Comparison of ENCODE assay signal across 14 mouse cellular contexts in genomic region chr2:167271121-167271521, GRCm38 (mm10). TPM values are rescaled to one million over a fixed set of nuclear protein-coding genes. Genes with fewer than 3 reads are reported as not detected.
DNase-seq lines count a peak whose midpoint lies in the region; ATAC-seq lines count a peak whose summit lies in the region.
"Had no signal": no experiment of that assay in that cellular context is flagged by ENCODE, and none has a peak within 500 bp of the region (broad histone marks: within the 10 kb centered on the region; RNA-seq: fewer than 3 reads in every experiment).

No protein-coding gene starts in this region.

- H3K27me3 ChIP-seq in limb, embryonic 13.5 days: no peaks in the 10 kb centered on the region
- H3K27me3 ChIP-seq in hindbrain, embryonic 11.5 days (ENCODE audit: control insufficient read depth, insufficient read depth, low read length): no peaks in the 10 kb centered on the region
- H3K27me3 ChIP-seq in forebrain, embryonic 15.5 days: no peaks in the 10 kb centered on the region

- H3K4me1 ChIP-seq in limb, embryonic 13.5 days: no peaks in the 10 kb centered on the region
- no peaks in the 10 kb centered on the region for H3K4me1 ChIP-seq in hindbrain, embryonic 11.5 days (replicated peaks; ENCODE audit: control insufficient read depth, insufficient read depth, low read length)
- no peaks in the 10 kb centered on the region for H3K4me1 ChIP-seq in forebrain, embryonic 15.5 days
- H3K4me1 ChIP-seq: liver, embryonic 13.5 days had no signal

- H3K36me3 ChIP-seq in limb, embryonic 13.5 days: no peaks in the 10 kb centered on the region
- H3K36me3 ChIP-seq in hindbrain, embryonic 11.5 days (ENCODE audit: control insufficient read depth, insufficient read depth, low read length): no peaks in the 10 kb centered on the region
- no peaks in the 10 kb centered on the region for H3K36me3 ChIP-seq in forebrain, embryonic 15.5 days
- H3K36me3 ChIP-seq: G1E; liver, embryonic 13.5 days had no signal

- no peak overlapping the region for H3K4me2 ChIP-seq in limb, embryonic 13.5 days (replicated peaks)
- no peak overlapping the region for H3K4me2 ChIP-seq in hindbrain, embryonic 11.5 days (replicated peaks; ENCODE audit: low read depth, low read length)
- no peak overlapping the region for H3K4me2 ChIP-seq in forebrain, embryonic 15.5 days (replicated peaks)
- H3K4me2 ChIP-seq: liver, embryonic 13.5 days had no signal

- H3K27ac ChIP-seq in limb, embryonic 13.5 days: no peak overlapping the region
- H3K27ac ChIP-seq in hindbrain, embryonic 11.5 days (ENCODE audit: low read depth, low read length): no peak overlapping the region
- H3K27ac ChIP-seq in forebrain, embryonic 15.5 days (replicated peaks): no peak overlapping the region
- H3K27ac ChIP-seq: liver, embryonic 13.5 days; stomach, postnatal 0 days had no signal

- H3K4me3 ChIP-seq in limb, embryonic 13.5 days: no peak overlapping the region
- H3K4me3 ChIP-seq in hindbrain, embryonic 11.5 days (ENCODE audit: low read depth, low read length): no peak overlapping the region
- no peak overlapping the region for H3K4me3 ChIP-seq in forebrain, embryonic 15.5 days
- H3K4me3 ChIP-seq: liver, embryonic 13.5 days had no signal

- ATAC-seq in limb, embryonic 13.5 days (ENCODE audit: low FRiP score, low read depth): no peak
- no peak for ATAC-seq in hindbrain, embryonic 11.5 days (ENCODE audit: low FRiP score)
- no peak for ATAC-seq in forebrain, embryonic 15.5 days (replicated peaks)
- ATAC-seq: forebrain, embryonic 14.5 days; hindbrain, embryonic 16.5 days had no signal

- no peaks in the 10 kb centered on the region for H3K9me3 ChIP-seq in limb, embryonic 13.5 days
- no peaks in the 10 kb centered on the region for H3K9me3 ChIP-seq in hindbrain, embryonic 11.5 days (ENCODE audit: control insufficient read depth, low read length)
- no peaks in the 10 kb centered on the region for H3K9me3 ChIP-seq in forebrain, embryonic 15.5 days
- H3K9me3 ChIP-seq: liver, embryonic 13.5 days had no signal

- 0 out of 2 replicates have a peak overlapping the region, but pooled peaks have one; percentile 36 for H3K9ac ChIP-seq in limb, embryonic 13.5 days
- no peak overlapping the region for H3K9ac ChIP-seq in hindbrain, embryonic 11.5 days (ENCODE audit: low read depth, low read length)
- H3K9ac ChIP-seq in forebrain, embryonic 15.5 days (replicated peaks): no peak overlapping the region
- H3K9ac ChIP-seq: liver, embryonic 13.5 days had no signal

- 75% methylated on average over 9 of the region's 9 CpGs for WGBS in limb, embryonic 13.5 days
- WGBS in hindbrain, embryonic 11.5 days: 91% methylated on average over 9 of the region's 9 CpGs
- WGBS in forebrain, embryonic 15.5 days: 89% methylated on average over 9 of the region's 9 CpGs

- DNase-seq in kidney, adult 8-10 months: peak; percentile 1
- no peak for DNase-seq in kidney, postnatal 14 days
- peak; percentile 49 for DNase-seq in 3134 (ENCODE audit: extremely low read depth, insufficient read length, low spot score)
- peak; percentile 11 for DNase-seq in adrenal gland, postnatal 14 days
- no peak for DNase-seq in hindbrain, embryonic 11.5 days (ENCODE audit: low spot score)
- DNase-seq: cerebellum, postnatal 36 days; liver, embryonic 13.5 days; midbrain, embryonic 14.5 days had no signal

RNA-seq across cellular contexts. Expression of gene Ptgis, which starts 30.7 kb away (rescaled TPM):
- 17.1 and 20.4 TPM in 2 replicates for total RNA-seq in adrenal gland, postnatal 14 days (2021)
- polyA plus RNA-seq in limb, embryonic 13.5 days (2015; fragmentation: Nextera tagmentation; extraction: Ambion mirVana): 27.2 and 30.5 TPM in 2 replicates
- polyA plus RNA-seq in hindbrain, embryonic 11.5 days (2014; fragmentation: Nextera tagmentation; extraction: Ambion mirVana): 7.4 and 10.5 TPM in 2 replicates
- polyA plus RNA-seq in forebrain, embryonic 15.5 days (2015; fragmentation: Nextera tagmentation; extraction: Ambion mirVana): 2.7 and 3.6 TPM in 2 replicates
- total RNA-seq: G1E had no signal
- polyA plus RNA-seq: G1E had no signal

Comparison
In these comparisons a context has a peak if more than half of its experiments do, and no peak if none do; other contexts are left out.
1. DNase-seq: peak in kidney, adult 8-10 months (2 of 2), 3134 (single experiment) and adrenal gland, postnatal 14 days (single experiment); none in kidney, postnatal 14 days (single experiment) and hindbrain, embryonic 11.5 days (single experiment).